Mouse (Mus musculus): ENCODE measurements around the gene Sult1a1.

DNA sequence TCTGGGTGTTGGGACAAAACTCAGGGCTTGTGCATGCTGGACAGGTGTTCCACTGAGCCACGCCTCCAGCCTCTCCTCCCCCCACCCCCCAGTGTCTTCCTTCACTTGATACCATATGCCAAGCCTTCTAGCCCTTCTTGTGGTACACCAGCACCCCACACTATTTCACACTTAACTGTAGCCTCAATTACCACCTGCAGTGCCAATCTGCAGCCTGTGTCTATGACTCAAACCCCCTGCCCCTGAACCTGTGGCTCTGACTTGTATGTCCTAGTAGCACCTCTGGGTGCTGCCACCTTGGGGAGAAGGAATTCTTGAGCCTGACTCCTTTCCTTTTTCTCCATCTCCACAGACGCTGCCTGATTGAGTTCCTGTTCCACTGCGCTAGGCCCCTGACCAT is 35.7 kb upstream of the Sult1a1 start:
- TF ChIP-seq GATA1 (IDR thresholded peaks at IDR 0.05; ENCODE audit: borderline replicate concordance, low read length): no peak
- no peak for TF ChIP-seq FLI1 (IDR thresholded peaks at IDR 0.05; ENCODE audit: low read length)
